Mouse (Mus musculus) hindbrain, embryonic 15.5 days (tissue): ENCODE results near the gene Arl6ip6. TPM values are rescaled to one million over a fixed set of nuclear protein-coding genes. Genes with fewer than 3 reads are reported as not detected.

Experiments
- ATAC-seq: fragments of 200-750 bp; cut with Nextera tagmentation; 2 replicates; pipeline ENCODE4 v1.8.0; 2017; ENCODE audit warnings: low read depth, moderate number of reproducible peaks, moderate TSS enrichment; ENCODE audit not compliant: low FRiP score
- H3K27ac ChIP-seq: fragments of 300-500 bp; sonication (generic); replicated peaks from 2 replicates; pipeline ENCODE4 v1.5.1; 2015; ENCODE audit warnings: mild to moderate bottlenecking, inconsistent platforms
- H3K27me3 ChIP-seq: fragments of 300-500 bp; sonication (generic); 2 replicates; pipeline ENCODE4 v1.6.1; 2015; ENCODE audit warnings: control low read depth, inconsistent platforms
- H3K36me3 ChIP-seq: fragments of 300-500 bp; sonication (generic); 2 replicates; pipeline ENCODE4 v1.6.1; 2015; ENCODE audit warnings: control low read depth, inconsistent platforms
- H3K4me1 ChIP-seq: fragments of 300-500 bp; sonication (generic); replicated peaks from 2 replicates; pipeline ENCODE4 v1.6.1; 2015; ENCODE audit warnings: control low read depth, inconsistent platforms
- H3K4me2 ChIP-seq: fragments of 300-500 bp; sonication (generic); 2 replicates; pipeline ENCODE4 v1.6.1; 2015; ENCODE audit warnings: moderate library complexity, mild to moderate bottlenecking, inconsistent platforms
- H3K4me3 ChIP-seq: fragments of 300-500 bp; sonication (generic); 2 replicates; pipeline ENCODE4 v1.5.1; 2015; ENCODE audit warnings: mild to moderate bottlenecking, inconsistent platforms
- H3K9ac ChIP-seq: fragments of 300-500 bp; sonication (generic); 2 replicates; pipeline ENCODE4 v1.6.1; 2015; ENCODE audit warnings: inconsistent platforms
- H3K9me3 ChIP-seq: fragments of 300-500 bp; sonication (generic); 2 replicates; pipeline ENCODE4 v1.6.1; 2016; ENCODE audit warnings: control low read depth, inconsistent platforms
- WGBS: fragments of 180-500 bp; shearing (Covaris S2); methylation state at CpG from one replicate; pipeline ENCODE4 v1.1.7; 2015; 5-methylcytosine and 5-hydroxymethylcytosine counted together
- polyA plus RNA-seq: library from polyadenylated mRNA; unstranded; fragments of >200 nt; fragmentation: Nextera tagmentation; extraction: Ambion mirVana; gene quantifications from 2 replicates; pipeline ENCODE4 v1.2.1, GENCODE M21; 2015

The Arl6ip6 gene
- polyA plus RNA-seq, result 30.2 and 32.2 TPM in 2 replicates

DNA sequence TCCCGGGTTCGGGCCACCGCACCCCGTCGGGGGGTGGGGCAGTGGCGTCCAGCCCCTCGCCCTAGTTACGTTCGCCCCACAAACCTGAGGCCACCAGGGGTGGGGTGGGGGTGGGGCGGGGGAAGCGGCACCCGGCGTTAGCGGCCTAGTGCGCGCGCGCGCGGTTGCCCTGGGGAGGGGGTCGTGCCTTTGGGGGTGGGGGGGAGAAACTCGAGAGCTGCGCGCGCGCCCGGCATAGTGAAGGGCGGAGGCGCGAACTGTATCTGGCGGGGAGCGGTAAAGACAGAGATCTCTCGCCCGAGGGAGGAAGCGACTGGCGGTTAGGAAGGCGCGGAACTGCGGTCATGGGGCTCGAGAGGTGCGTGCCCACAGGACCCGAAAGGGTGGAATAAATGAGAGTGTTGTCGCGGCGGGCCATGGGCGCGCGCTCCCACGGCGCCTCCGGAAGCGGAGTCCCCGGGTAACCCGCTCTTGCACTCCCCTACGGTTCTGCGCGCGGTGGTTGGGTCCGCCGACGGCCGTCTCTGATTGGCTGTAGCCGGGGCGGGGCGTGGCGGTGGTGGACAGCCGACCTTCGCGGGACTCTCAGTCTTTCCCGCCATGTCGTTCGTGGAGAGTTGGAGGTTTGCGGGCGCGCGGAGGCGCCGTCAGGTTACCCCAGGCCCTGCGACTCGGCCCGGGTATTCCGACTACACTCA is at the start of gene Arl6ip6:
TSS of gene Arl6ip6 (plus strand) at position 204 of the 698 bp plus-strand sequence.
- Histone ChIP-seq H3K9ac (peak within 1 kb of the TSS; percentile 87), H3K27me3 (no peaks in the 10 kb centered on the region), H3K4me2 (peak within 1 kb of the TSS; percentile 82), H3K4me3 (peak within 1 kb of the TSS; percentile 81), H3K4me1 (peaks cover 37% of the 10 kb centered on the region), H3K27ac (peak within 1 kb of the TSS; percentile 96), H3K9me3 (no peaks in the 10 kb centered on the region), H3K36me3 (peaks cover 4% of the 10 kb centered on the region; the same call in 1 of the 2 replicates)
- ATAC-seq, result peak; percentile 92
- under 1% methylated on average over 76 of the region's 82 CpGs for WGBS

DNA sequence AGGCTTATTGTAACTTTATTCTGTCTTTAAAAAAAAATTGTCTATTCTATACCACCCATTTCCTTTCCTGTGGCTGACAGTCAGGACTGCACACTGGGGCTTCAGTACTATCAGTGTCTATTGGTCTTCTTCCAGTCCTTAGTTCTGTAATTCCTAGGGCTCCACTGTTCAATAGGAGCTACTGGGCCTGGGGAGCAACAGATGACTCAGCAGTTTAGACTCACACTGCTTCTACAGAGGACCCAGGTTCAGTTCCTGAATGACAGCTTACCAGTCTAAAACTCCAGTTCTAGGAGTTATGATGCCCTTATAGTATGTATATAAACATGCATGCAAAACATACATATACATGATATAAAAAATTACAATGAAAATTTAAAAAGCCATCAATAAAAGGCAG is 44.7 kb upstream of the Arl6ip6 start:
- Histone ChIP-seq H3K27me3 (no peaks in the 10 kb centered on the region), H3K36me3 (peaks cover 38% of the 10 kb centered on the region), H3K27ac (no peak overlapping the region), H3K4me2 (no peak overlapping the region), H3K4me3 (no peak overlapping the region), H3K4me1 (no peaks in the 10 kb centered on the region), H3K9me3 (no peaks in the 10 kb centered on the region), H3K9ac (no peak overlapping the region)
- no peak for ATAC-seq

DNA sequence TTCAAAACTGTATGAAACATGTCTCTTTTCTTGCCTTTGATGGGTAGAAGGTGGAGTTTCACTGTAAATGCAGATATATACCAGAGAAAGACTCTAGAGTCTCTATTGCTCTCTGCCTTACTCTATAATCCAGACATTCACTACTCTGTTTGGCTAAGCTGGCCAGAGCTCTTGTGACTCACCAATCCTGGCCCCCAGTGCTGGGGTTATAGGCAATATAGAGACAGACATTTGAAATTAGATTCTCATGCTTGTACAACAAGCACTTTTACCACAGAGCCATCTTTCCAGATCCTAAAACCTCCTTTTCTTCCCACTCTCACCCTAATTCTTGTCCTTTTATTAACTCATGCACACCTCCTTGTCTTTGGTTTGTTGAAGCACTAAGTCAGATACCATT is 17.6 kb upstream of the Arl6ip6 start:
- Histone ChIP-seq H3K27ac (no peak overlapping the region), H3K9me3 (no peaks in the 10 kb centered on the region), H3K4me3 (no peak overlapping the region), H3K27me3 (no peaks in the 10 kb centered on the region), H3K9ac (no peak overlapping the region), H3K4me1 (no peaks in the 10 kb centered on the region), H3K4me2 (no peak overlapping the region), H3K36me3 (peaks cover 25% of the 10 kb centered on the region)
- no peak for ATAC-seq

DNA sequence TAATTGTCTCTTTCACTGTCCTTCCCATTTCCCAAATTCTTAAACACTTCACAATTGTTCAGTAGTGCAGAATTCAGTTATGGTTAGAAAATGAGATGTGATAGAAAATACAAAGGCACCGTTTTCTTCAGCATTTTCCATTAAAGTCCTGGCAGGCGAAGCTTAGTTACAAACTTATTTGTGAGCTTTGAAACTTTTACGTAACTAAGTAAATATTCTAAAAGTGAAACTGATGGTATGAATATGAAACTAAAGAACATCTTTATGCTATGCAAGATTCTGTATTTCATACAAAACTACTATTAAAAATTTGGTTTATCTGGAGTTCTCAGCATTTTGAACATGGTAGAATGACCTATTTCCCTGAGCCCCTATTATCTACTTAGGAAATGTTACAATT is 12.6 kb upstream of the Arl6ip6 start:
- no peak overlapping the region for H3K27ac ChIP-seq
- no peak for ATAC-seq
- no peak overlapping the region for H3K4me3 ChIP-seq
- no peak overlapping the region for H3K4me2 ChIP-seq
- H3K27me3 ChIP-seq, result no peaks in the 10 kb centered on the region
- H3K9ac ChIP-seq, result no peak overlapping the region
- H3K4me1 ChIP-seq, result no peaks in the 10 kb centered on the region
- WGBS, result 89% methylated on average over 3 of the region's 3 CpGs
- H3K9me3 ChIP-seq, result no peaks in the 10 kb centered on the region
- H3K36me3 ChIP-seq, result peaks cover 17% of the 10 kb centered on the region

DNA sequence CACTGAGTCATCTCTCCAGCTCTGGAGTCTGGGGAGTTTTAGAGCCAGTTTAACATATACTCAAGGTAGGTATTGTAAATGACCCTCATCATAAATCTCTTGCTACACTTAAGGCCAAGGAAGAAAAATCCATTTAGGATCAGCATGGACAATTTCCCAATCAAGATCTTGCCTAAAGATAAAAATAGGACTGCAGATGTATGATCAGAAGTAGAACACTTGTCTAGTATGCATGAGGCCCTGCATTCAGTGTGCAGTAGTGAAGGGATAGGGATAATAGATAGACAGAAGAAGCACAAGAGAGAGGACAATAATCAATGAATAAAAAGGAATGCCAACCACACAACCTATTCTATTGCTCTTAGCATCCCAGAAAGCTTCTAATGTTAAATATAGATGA is 11.7 kb upstream of the Arl6ip6 start:
- no peak for ATAC-seq
- Histone ChIP-seq H3K9me3 (no peaks in the 10 kb centered on the region), H3K4me1 (no peaks in the 10 kb centered on the region), H3K27ac (no peak overlapping the region), H3K4me3 (no peak overlapping the region), H3K27me3 (no peaks in the 10 kb centered on the region), H3K9ac (no peak overlapping the region), H3K36me3 (peaks cover 9% of the 10 kb centered on the region), H3K4me2 (no peak overlapping the region)

DNA sequence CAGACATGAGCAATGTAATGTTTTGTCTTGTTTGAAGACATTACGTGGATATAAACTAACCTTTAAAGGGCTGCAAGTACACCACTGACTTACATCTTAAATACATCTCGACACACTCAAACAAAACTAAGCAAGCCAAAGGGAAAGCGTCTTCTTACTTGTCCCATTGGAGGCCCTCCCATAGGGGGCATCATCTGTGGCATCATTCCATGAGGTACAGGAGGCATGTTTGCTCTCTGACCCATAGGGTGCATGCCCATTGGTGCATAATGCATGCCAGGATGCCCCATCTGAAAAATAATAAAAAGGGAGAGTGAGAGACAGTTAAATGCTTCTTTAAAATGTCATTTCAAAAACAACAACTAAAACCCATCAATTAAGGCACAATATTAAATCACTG is 1.7 kb upstream of the Arl6ip6 start:
- WGBS, result 66% methylated on average over 3 of the region's 3 CpGs
- no peak for ATAC-seq

DNA sequence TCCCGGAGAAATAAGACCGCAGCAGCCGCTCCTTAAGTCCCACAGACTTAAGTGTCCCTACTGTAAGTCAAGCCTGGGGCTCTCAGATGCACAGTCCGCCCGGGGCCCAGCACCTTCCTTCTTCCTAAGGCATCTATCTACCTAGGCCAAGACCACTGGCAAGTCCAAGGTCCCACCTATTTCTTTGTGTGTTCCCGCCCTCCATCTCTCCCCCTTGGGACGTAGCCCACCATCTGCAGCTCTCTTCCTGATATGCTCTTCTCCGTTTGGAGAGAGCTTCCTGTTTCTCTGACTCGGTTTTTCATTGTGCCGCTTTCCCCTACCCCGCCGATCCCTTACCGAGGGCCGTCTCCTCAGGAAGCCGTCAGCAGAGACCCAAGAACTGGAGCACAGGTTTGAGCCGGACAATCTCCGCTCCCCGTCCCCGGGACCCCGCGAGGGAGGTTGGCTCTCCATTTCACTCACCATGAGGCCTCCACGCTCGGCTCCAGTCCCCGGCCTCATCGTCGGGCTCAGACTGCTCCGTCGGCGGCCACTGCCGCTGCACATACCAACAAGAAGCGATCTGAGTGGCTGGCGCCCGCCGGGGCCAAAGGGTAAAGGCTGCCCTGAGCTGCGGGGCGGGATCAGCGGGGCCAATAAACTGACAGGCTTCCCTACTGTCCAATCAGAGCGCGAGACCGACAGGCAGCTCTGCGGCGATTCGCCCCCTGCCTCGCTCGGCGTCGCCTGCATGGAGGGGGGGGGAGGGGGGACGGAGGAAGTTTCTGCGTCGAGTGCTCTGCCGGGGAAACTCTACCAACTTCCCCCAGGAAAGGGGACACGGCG is 628 bp upstream of the Arl6ip6 start, which contains the start of gene Prpf40a:
TSS of gene Prpf40a (minus strand) at position 601 of the 828 bp plus-strand sequence.
- H3K4me3 ChIP-seq, result peak within 1 kb of the TSS; percentile 81
- peak within 1 kb of the TSS; percentile 82 for H3K4me2 ChIP-seq
- no peaks in the 10 kb centered on the region for H3K9me3 ChIP-seq
- ATAC-seq, result peak; percentile 97
- peaks cover 37% of the 10 kb centered on the region for H3K4me1 ChIP-seq
- no peaks in the 10 kb centered on the region for H3K27me3 ChIP-seq
- WGBS, result 0% methylated on average over 45 of the region's 53 CpGs
- peak within 1 kb of the TSS; percentile 87 for H3K9ac ChIP-seq
- peaks cover 4% of the 10 kb centered on the region; the same call in 1 of the 2 replicates for H3K36me3 ChIP-seq
- peak within 1 kb of the TSS; percentile 96 for H3K27ac ChIP-seq

More for the DNA sequence above, 1.7 kb upstream of the Arl6ip6 start:
- Histone ChIP-seq H3K4me3 (peak overlapping the region; percentile 81), H3K36me3 (no peaks in the 10 kb centered on the region), H3K27ac (no peak overlapping the region), H3K4me2 (peak overlapping the region; percentile 78), H3K27me3 (no peaks in the 10 kb centered on the region), H3K9me3 (no peaks in the 10 kb centered on the region), H3K4me1 (peaks cover 34% of the 10 kb centered on the region), H3K9ac (no peak overlapping the region)

DNA sequence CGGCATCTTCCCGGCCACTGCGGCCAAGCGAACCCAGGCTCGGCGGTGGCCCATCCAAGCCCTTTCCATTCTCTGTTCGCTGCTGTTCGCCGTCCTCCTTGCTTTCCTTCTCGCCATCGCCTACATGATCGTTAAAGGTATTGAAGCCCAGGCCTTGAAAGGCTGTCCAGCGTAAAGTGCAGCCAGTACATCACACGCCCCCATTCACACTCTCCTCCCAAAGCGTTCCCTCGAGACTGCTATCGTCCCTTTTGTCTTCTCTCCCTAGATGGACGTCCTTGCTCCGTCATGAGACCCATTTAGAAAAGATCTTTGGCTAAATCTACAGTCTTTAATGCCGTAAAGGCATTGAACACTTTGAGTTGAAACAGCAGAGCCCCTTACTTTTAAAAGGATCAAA is 860 bp downstream of the Arl6ip6 start:
- ATAC-seq, result no peak; the same call in 1 of the 2 replicates
- Histone ChIP-seq H3K27me3 (no peaks in the 10 kb centered on the region), H3K27ac (peak overlapping the region; percentile 96)

DNA sequence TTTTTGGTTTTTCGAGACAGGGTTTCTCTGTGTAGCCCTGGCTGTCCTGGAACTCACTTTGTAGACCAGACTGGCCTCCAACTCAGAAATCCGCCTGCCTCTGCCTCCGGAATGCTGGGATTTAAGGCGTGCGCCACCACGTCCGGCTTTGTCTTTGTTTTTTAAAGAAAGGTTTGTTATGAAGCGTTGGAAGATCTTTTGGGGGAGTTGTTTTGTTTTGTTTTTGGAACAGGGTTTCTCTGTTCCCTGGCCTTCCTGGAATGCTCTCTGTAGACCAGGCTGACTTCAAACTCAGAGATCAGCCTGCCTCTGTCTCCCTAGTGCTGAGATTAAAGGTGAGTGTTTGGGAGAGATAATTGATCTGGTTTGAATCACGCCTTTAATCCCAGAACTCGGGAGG is 4.9 kb downstream of the Arl6ip6 start:
- 89% methylated on average over 10 of the region's 10 CpGs for WGBS
- ATAC-seq, result no peak
- Histone ChIP-seq H3K36me3 (peaks cover 7% of the 10 kb centered on the region; the same call in 1 of the 2 replicates), H3K4me2 (no peak overlapping the region), H3K27ac (no peak overlapping the region), H3K4me1 (peaks cover 15% of the 10 kb centered on the region), H3K4me3 (no peak overlapping the region), H3K27me3 (no peaks in the 10 kb centered on the region), H3K9me3 (no peaks in the 10 kb centered on the region), H3K9ac (no peak overlapping the region)

More for the DNA sequence above, 860 bp downstream of the Arl6ip6 start:
- H3K9me3 ChIP-seq, result no peaks in the 10 kb centered on the region
- peak overlapping the region; percentile 57 for H3K9ac ChIP-seq
- H3K36me3 ChIP-seq, result peaks cover 7% of the 10 kb centered on the region; the same call in 1 of the 2 replicates
- H3K4me1 ChIP-seq, result peaks cover 33% of the 10 kb centered on the region
- under 1% methylated on average over 19 of the region's 20 CpGs for WGBS
- peak overlapping the region; percentile 82 for H3K4me2 ChIP-seq
- peak overlapping the region; percentile 81 for H3K4me3 ChIP-seq

DNA sequence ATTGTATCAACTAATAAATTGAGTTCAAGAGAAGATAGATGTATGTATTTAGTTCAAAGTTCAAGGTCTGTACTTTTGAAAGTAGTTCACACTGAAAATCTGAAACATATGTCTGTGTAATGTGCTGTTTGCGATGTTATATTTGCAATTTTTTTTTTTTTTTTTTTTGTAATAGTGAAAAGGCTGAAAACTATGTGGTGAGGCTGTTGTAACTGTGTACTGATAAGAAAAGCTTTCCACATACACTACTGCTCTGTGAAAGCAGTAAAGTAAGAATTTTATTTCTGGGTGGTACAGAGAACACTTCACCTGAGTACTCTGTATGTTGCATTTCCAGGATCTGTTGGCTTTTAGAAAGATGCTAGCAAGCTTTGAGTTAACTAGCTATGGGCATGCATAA is 7.7 kb downstream of the Arl6ip6 start:
- ATAC-seq, result no peak
- Histone ChIP-seq H3K4me2 (no peak overlapping the region), H3K4me1 (0 out of 2 replicates have a peak, but pooled peaks cover 3% of the 10 kb centered on the region), H3K36me3 (peaks cover 7% of the 10 kb centered on the region; the same call in 1 of the 2 replicates), H3K9me3 (no peaks in the 10 kb centered on the region), H3K4me3 (no peak overlapping the region), H3K9ac (no peak overlapping the region), H3K27me3 (no peaks in the 10 kb centered on the region), H3K27ac (no peak overlapping the region)
- WGBS, result 100% methylated on average over 1 of the region's 1 CpGs

DNA sequence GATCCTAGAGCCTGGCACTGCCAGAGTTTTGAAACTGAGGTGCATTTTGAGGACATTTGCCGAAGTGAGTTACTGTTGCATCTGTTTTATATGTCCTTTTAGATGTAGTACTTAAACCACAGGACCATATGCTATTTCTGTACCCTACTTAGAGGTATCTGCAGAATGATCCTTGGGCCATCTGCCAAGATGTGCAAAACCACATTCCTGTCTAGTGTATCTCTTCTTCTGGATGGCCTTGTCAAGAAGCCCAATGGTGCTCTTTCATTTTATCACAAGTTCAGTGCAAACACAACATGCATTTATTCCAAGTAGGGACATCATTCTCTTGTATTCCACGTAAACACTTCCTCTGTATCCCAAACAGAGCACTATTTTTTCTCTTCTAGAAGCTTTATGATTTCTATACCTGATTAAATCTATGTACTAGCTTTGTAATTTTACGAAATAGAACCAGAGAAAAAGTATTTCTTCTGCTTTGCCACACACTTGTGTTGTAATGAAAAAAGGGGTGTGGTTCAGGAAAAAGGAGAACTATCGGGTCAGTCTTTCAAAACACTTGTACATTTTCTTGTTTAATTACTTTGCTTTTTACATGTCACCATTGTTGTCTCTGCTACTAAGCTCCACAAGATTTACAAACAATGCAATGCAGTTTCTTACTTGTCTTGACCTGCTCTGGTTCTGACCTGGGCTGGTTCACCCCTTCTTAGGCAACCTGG is 8.8 kb downstream of the Arl6ip6 start:
- Histone ChIP-seq H3K4me3 (no peak overlapping the region), H3K4me2 (no peak overlapping the region), H3K9me3 (no peaks in the 10 kb centered on the region), H3K4me1 (no peaks in the 10 kb centered on the region), H3K36me3 (peaks cover 7% of the 10 kb centered on the region; the same call in 1 of the 2 replicates), H3K9ac (no peak overlapping the region), H3K27me3 (no peaks in the 10 kb centered on the region), H3K27ac (no peak overlapping the region)
- ATAC-seq, result no peak
- WGBS, result 94% methylated on average over 4 of the region's 4 CpGs
